Mouse (Mus musculus): ENCODE data around the gene 1700008O03Rik. TPM values are rescaled to one million over a fixed set of nuclear protein-coding genes. Genes with fewer than 3 reads are reported as not detected.

Gene 1700008O03Rik
- polyA plus RNA-seq, 1 experiment from 2014 or later: 0.34 TPM

- WGBS: 3% methylated on average over 26 of the region's 40 CpGs
- no peak for ATAC-seq (ENCODE audit: insufficient number of reproducible peaks, insufficient read depth, low FRiP score, low read depth)
- Histone ChIP-seq H3K4me2 (ENCODE audit: low read length) (peak overlapping the region; percentile 62), H3K36me3 (ENCODE audit: control insufficient read depth, insufficient read depth, low read length) (no peaks in the 10 kb centered on the region), H3K9me3 (ENCODE audit: control insufficient read depth, low read length) (no peaks in the 10 kb centered on the region), H3K27ac (replicated peaks in 1 of 2; ENCODE audit: control insufficient read depth in 1 of 2, insufficient read depth in 1 of 2, low read depth in 2 of 2, low read length in 2 of 2) (no peak overlapping the region), H3K27me3 (ENCODE audit: control insufficient read depth, insufficient read depth, low read length) (peaks cover 72% of the 10 kb centered on the region), H3K4me1 (ENCODE audit: control insufficient read depth in 2 of 2, insufficient read depth in 2 of 2, low read length in 2 of 2) (no peaks in the 10 kb centered on the region; a peak in 1 of 4 replicates), H3K4me3 (ENCODE audit: control insufficient read depth in 1 of 2, insufficient read depth in 1 of 2, low read depth in 1 of 2, low read length in 2 of 2) (peak overlapping the region in 1 of 2 experiments; percentile 37; a peak in 2 of 4 replicates), H3K9ac (ENCODE audit: low read length) (no peak overlapping the region)
These were observed 50.4 kb downstream of the 1700008O03Rik start for GRCm38 (mm10) chr7:44335031-44335878.

GRCm38 (mm10) chr7:44334139-44334538, 51.5 kb downstream of the 1700008O03Rik start:
- no peak overlapping the region for H3K27ac ChIP-seq (replicated peaks in 1 of 2; ENCODE audit: control insufficient read depth in 1 of 2, insufficient read depth in 1 of 2, low read depth in 2 of 2, low read length in 2 of 2)
- H3K4me1 ChIP-seq (ENCODE audit: control insufficient read depth in 2 of 2, insufficient read depth in 2 of 2, low read length in 2 of 2): no peaks in the 10 kb centered on the region; a peak in 1 of 4 replicates
- no peak for ATAC-seq (ENCODE audit: insufficient number of reproducible peaks, insufficient read depth, low FRiP score, low read depth)
- no peaks in the 10 kb centered on the region for H3K9me3 ChIP-seq (ENCODE audit: control insufficient read depth, low read length)
- H3K4me2 ChIP-seq (ENCODE audit: low read length): no peak overlapping the region
- no peaks in the 10 kb centered on the region for H3K36me3 ChIP-seq (ENCODE audit: control insufficient read depth, insufficient read depth, low read length)
- H3K27me3 ChIP-seq (ENCODE audit: control insufficient read depth, insufficient read depth, low read length): peaks cover 66% of the 10 kb centered on the region
- WGBS: 59% methylated on average over 14 of the region's 14 CpGs
- no peak overlapping the region for H3K4me3 ChIP-seq (ENCODE audit: control insufficient read depth in 1 of 2, insufficient read depth in 1 of 2, low read depth in 1 of 2, low read length in 2 of 2)
- H3K9ac ChIP-seq (ENCODE audit: low read length): no peak overlapping the region

GRCm38 (mm10) chr7:44332336-44332735, 53.3 kb downstream of the 1700008O03Rik start:
- Histone ChIP-seq H3K4me2 (ENCODE audit: low read length) (no peak overlapping the region), H3K4me3 (ENCODE audit: control insufficient read depth in 1 of 2, insufficient read depth in 1 of 2, low read depth in 1 of 2, low read length in 2 of 2) (no peak overlapping the region), H3K36me3 (ENCODE audit: control insufficient read depth, insufficient read depth, low read length) (no peaks in the 10 kb centered on the region), H3K9ac (ENCODE audit: low read length) (no peak overlapping the region), H3K27ac (replicated peaks in 1 of 2; ENCODE audit: control insufficient read depth in 1 of 2, insufficient read depth in 1 of 2, low read depth in 2 of 2, low read length in 2 of 2) (no peak overlapping the region), H3K27me3 (ENCODE audit: control insufficient read depth, insufficient read depth, low read length) (peaks cover 54% of the 10 kb centered on the region), H3K4me1 (ENCODE audit: control insufficient read depth in 2 of 2, insufficient read depth in 2 of 2, low read length in 2 of 2) (no peaks in the 10 kb centered on the region; a peak in 1 of 4 replicates), H3K9me3 (ENCODE audit: control insufficient read depth, low read length) (no peaks in the 10 kb centered on the region)
- WGBS: 37% methylated on average over 3 of the region's 3 CpGs
- no peak for ATAC-seq (ENCODE audit: insufficient number of reproducible peaks, insufficient read depth, low FRiP score, low read depth)

- peaks cover 44% of the 10 kb centered on the region for H3K27me3 ChIP-seq (ENCODE audit: control insufficient read depth, insufficient read depth, low read length)
- no peak overlapping the region for H3K4me3 ChIP-seq (ENCODE audit: control insufficient read depth in 1 of 2, insufficient read depth in 1 of 2, low read depth in 1 of 2, low read length in 2 of 2)
- 41% methylated on average over 6 of the region's 6 CpGs for WGBS
These were observed 59.0 kb downstream of the 1700008O03Rik start for GRCm38 (mm10) chr7:44326614-44327013.

GRCm38 (mm10) chr7:44322290-44322689, 63.3 kb downstream of the 1700008O03Rik start:
- Histone ChIP-seq H3K4me3 (ENCODE audit: control insufficient read depth in 1 of 2, insufficient read depth in 1 of 2, low read depth in 1 of 2, low read length in 2 of 2) (no peak overlapping the region), H3K4me1 (ENCODE audit: control insufficient read depth in 2 of 2, insufficient read depth in 2 of 2, low read length in 2 of 2) (no peaks in the 10 kb centered on the region), H3K9me3 (ENCODE audit: control insufficient read depth, low read length) (no peaks in the 10 kb centered on the region), H3K36me3 (ENCODE audit: control insufficient read depth, insufficient read depth, low read length) (no peaks in the 10 kb centered on the region), H3K27ac (replicated peaks in 1 of 2; ENCODE audit: control insufficient read depth in 1 of 2, insufficient read depth in 1 of 2, low read depth in 2 of 2, low read length in 2 of 2) (no peak overlapping the region), H3K9ac (ENCODE audit: low read length) (no peak overlapping the region), H3K4me2 (ENCODE audit: low read length) (no peak overlapping the region), H3K27me3 (ENCODE audit: control insufficient read depth, insufficient read depth, low read length) (peaks cover 36% of the 10 kb centered on the region)
- no peak for ATAC-seq (ENCODE audit: insufficient number of reproducible peaks, insufficient read depth, low FRiP score, low read depth)
- 77% methylated on average over 1 of the region's 1 CpGs for WGBS

More at GRCm38 (mm10) chr7:44326614-44327013, 59.0 kb downstream of the 1700008O03Rik start:
- Histone ChIP-seq H3K4me1 (ENCODE audit: control insufficient read depth in 2 of 2, insufficient read depth in 2 of 2, low read length in 2 of 2) (no peaks in the 10 kb centered on the region), H3K36me3 (ENCODE audit: control insufficient read depth, insufficient read depth, low read length) (no peaks in the 10 kb centered on the region), H3K27ac (replicated peaks in 1 of 2; ENCODE audit: control insufficient read depth in 1 of 2, insufficient read depth in 1 of 2, low read depth in 2 of 2, low read length in 2 of 2) (no peak overlapping the region), H3K9me3 (ENCODE audit: control insufficient read depth, low read length) (no peaks in the 10 kb centered on the region), H3K4me2 (ENCODE audit: low read length) (no peak overlapping the region), H3K9ac (ENCODE audit: low read length) (no peak overlapping the region)
- no peak for ATAC-seq (ENCODE audit: insufficient number of reproducible peaks, insufficient read depth, low FRiP score, low read depth)

- H3K4me3 ChIP-seq (ENCODE audit: control insufficient read depth in 1 of 2, insufficient read depth in 1 of 2, low read depth in 1 of 2, low read length in 2 of 2): no peak overlapping the region
- no peaks in the 10 kb centered on the region for H3K4me1 ChIP-seq (ENCODE audit: control insufficient read depth in 2 of 2, insufficient read depth in 2 of 2, low read length in 2 of 2)
- peaks cover 32% of the 10 kb centered on the region for H3K27me3 ChIP-seq (ENCODE audit: control insufficient read depth, insufficient read depth, low read length)
- no peaks in the 10 kb centered on the region for H3K36me3 ChIP-seq (ENCODE audit: control insufficient read depth, insufficient read depth, low read length)
- H3K27ac ChIP-seq (replicated peaks in 1 of 2; ENCODE audit: control insufficient read depth in 1 of 2, insufficient read depth in 1 of 2, low read depth in 2 of 2, low read length in 2 of 2): no peak overlapping the region
- WGBS: 43% methylated on average over 8 of the region's 8 CpGs
- no peak for ATAC-seq (ENCODE audit: insufficient number of reproducible peaks, insufficient read depth, low FRiP score, low read depth)
- no peak overlapping the region for H3K4me2 ChIP-seq (ENCODE audit: low read length)
- H3K9ac ChIP-seq (ENCODE audit: low read length): no peak overlapping the region
- no peaks in the 10 kb centered on the region for H3K9me3 ChIP-seq (ENCODE audit: control insufficient read depth, low read length)
These were observed 64.7 kb downstream of the 1700008O03Rik start for GRCm38 (mm10) chr7:44320886-44321285.

- H3K9ac ChIP-seq (ENCODE audit: low read length): no peak overlapping the region
- WGBS: 36% methylated on average over 4 of the region's 4 CpGs
- no peak overlapping the region for H3K27ac ChIP-seq (replicated peaks in 1 of 2; ENCODE audit: control insufficient read depth in 1 of 2, insufficient read depth in 1 of 2, low read depth in 2 of 2, low read length in 2 of 2)
- no peaks in the 10 kb centered on the region for H3K4me1 ChIP-seq (ENCODE audit: control insufficient read depth in 2 of 2, insufficient read depth in 2 of 2, low read length in 2 of 2)
- H3K9me3 ChIP-seq (ENCODE audit: control insufficient read depth, low read length): no peaks in the 10 kb centered on the region
- no peak overlapping the region for H3K4me3 ChIP-seq (ENCODE audit: control insufficient read depth in 1 of 2, insufficient read depth in 1 of 2, low read depth in 1 of 2, low read length in 2 of 2)
- H3K36me3 ChIP-seq (ENCODE audit: control insufficient read depth, insufficient read depth, low read length): no peaks in the 10 kb centered on the region
- H3K4me2 ChIP-seq (ENCODE audit: low read length): no peak overlapping the region
- H3K27me3 ChIP-seq (ENCODE audit: control insufficient read depth, insufficient read depth, low read length): peaks cover 28% of the 10 kb centered on the region
- ATAC-seq (ENCODE audit: insufficient number of reproducible peaks, insufficient read depth, low FRiP score, low read depth): no peak
These were observed 67.7 kb downstream of the 1700008O03Rik start for GRCm38 (mm10) chr7:44317913-44318312.

Data from heart, embryonic 14.5 days (tissue).